Mouse (Mus musculus): ENCODE data around the gene Prss8. TPM values are rescaled to one million over a fixed set of nuclear protein-coding genes. Genes with fewer than 3 reads are reported as not detected.
"Not testable (repeated sequence)": the region's sequence is repeated elsewhere in the genome, so short reads cannot be mapped to it uniquely, and the experiment has no call there.

Gene Prss8
- polyA plus RNA-seq, 1 experiment, result not detected

GRCm38 (mm10) chr7:127896384-127896783 is 33.5 kb downstream of the Prss8 start:
- Histone ChIP-seq H3ac (ENCODE audit: control insufficient read depth, insufficient read length, low read depth) (no peak overlapping the region), H3K4me3 (ENCODE audit: insufficient read depth, poor library complexity, severe bottlenecking) (no peak overlapping the region), H3K79me3 (ENCODE audit: low read depth) (no peaks in the 10 kb centered on the region), H3K79me2 (ENCODE audit: control insufficient read depth, insufficient read depth) (no peaks in the 10 kb centered on the region), H3K36me3 (ENCODE audit: control insufficient read depth, insufficient read depth) (no peaks in the 10 kb centered on the region), H3K27me3 (ENCODE audit: control insufficient read depth, insufficient read depth, insufficient read length) (peaks cover 9% of the 10 kb centered on the region)
- TF ChIP-seq USF1 (IDR thresholded peaks at IDR 0.05; ENCODE audit: low read depth) (no peak), CTCF (IDR thresholded peaks at IDR 0.05; ENCODE audit: control insufficient read depth, insufficient read depth, insufficient read length) (peak; percentile 44)

GRCm38 (mm10) chr7:127895891-127896290 is 34.0 kb downstream of the Prss8 start:
- H3K27me3 ChIP-seq (ENCODE audit: control insufficient read depth, insufficient read depth, insufficient read length); H3K79me2 ChIP-seq (ENCODE audit: control insufficient read depth, insufficient read depth); H3K36me3 ChIP-seq (ENCODE audit: control insufficient read depth, insufficient read depth); H3K4me3 ChIP-seq (ENCODE audit: insufficient read depth, poor library complexity, severe bottlenecking); H3ac ChIP-seq (ENCODE audit: control insufficient read depth, insufficient read length, low read depth); H3K79me3 ChIP-seq (ENCODE audit: low read depth): not testable (repeated sequence)

- Histone ChIP-seq H3K27me3 (ENCODE audit: control insufficient read depth, insufficient read depth, insufficient read length) (peaks cover 9% of the 10 kb centered on the region), H3K79me3 (ENCODE audit: low read depth) (no peaks in the 10 kb centered on the region), H3ac (ENCODE audit: control insufficient read depth, insufficient read length, low read depth) (peak within 1 kb of the TSS; percentile 15), H3K36me3 (ENCODE audit: control insufficient read depth, insufficient read depth) (no peaks in the 10 kb centered on the region), H3K79me2 (ENCODE audit: control insufficient read depth, insufficient read depth) (no peaks in the 10 kb centered on the region), H3K4me3 (ENCODE audit: insufficient read depth, poor library complexity, severe bottlenecking) (peak within 1 kb of the TSS; percentile 31)
- TF ChIP-seq CEBPB (IDR thresholded peaks at IDR 0.05; ENCODE audit: low read depth) (no peak), CTCF (IDR thresholded peaks at IDR 0.05; ENCODE audit: control insufficient read depth, insufficient read depth, insufficient read length) (peak; percentile 23), MAX (IDR thresholded peaks at IDR 0.05) (peak; percentile 71)
These were observed 34.5 kb downstream of the Prss8 start, which contains the start of the genes Gm21974 and Vkorc1 for GRCm38 (mm10) chr7:127895442-127895841. TSS of gene Gm21974 (minus strand) at chr7:127895454. TSS of gene Vkorc1 (minus strand) at chr7:127895617.

- peaks cover 5% of the 10 kb centered on the region for H3K27me3 ChIP-seq (ENCODE audit: control insufficient read depth, insufficient read depth, insufficient read length)
- H3K79me3 ChIP-seq (ENCODE audit: low read depth), result no peaks in the 10 kb centered on the region
- no peaks in the 10 kb centered on the region for H3K36me3 ChIP-seq (ENCODE audit: control insufficient read depth, insufficient read depth)
- TF ChIP-seq USF1 (IDR thresholded peaks at IDR 0.05; ENCODE audit: low read depth), result no peak
- no peak for TF ChIP-seq MAX (IDR thresholded peaks at IDR 0.05)
- TF ChIP-seq CEBPB (IDR thresholded peaks at IDR 0.05; ENCODE audit: low read depth), result no peak
- TF ChIP-seq CTCF (IDR thresholded peaks at IDR 0.05; ENCODE audit: control insufficient read depth, insufficient read depth, insufficient read length), result no peak
- TF ChIP-seq MYOD1 (IDR thresholded peaks at IDR 0.05; ENCODE audit: control insufficient read depth, insufficient read length, low read depth), result no peak
- no peak for TF ChIP-seq MYOG (IDR thresholded peaks at IDR 0.05; ENCODE audit: control insufficient read depth, extremely low read depth, insufficient read length)
- TF ChIP-seq FOSL1 (IDR thresholded peaks at IDR 0.05; ENCODE audit: insufficient read depth, low read length, poor library complexity, severe bottlenecking), result no peak
- H3ac ChIP-seq (ENCODE audit: control insufficient read depth, insufficient read length, low read depth), result no peak overlapping the region
- no peaks in the 10 kb centered on the region for H3K79me2 ChIP-seq (ENCODE audit: control insufficient read depth, insufficient read depth)
- H3K4me3 ChIP-seq (ENCODE audit: insufficient read depth, poor library complexity, severe bottlenecking), result no peak overlapping the region
These were observed 35.4 kb downstream of the Prss8 start for GRCm38 (mm10) chr7:127894480-127894879.

- Histone ChIP-seq H3ac (ENCODE audit: control insufficient read depth, insufficient read length, low read depth) (no peak within 1 kb of the TSS), H3K79me2 (ENCODE audit: control insufficient read depth, insufficient read depth) (peaks cover 11% of the 10 kb centered on the region), H3K27me3 (ENCODE audit: control insufficient read depth, insufficient read depth, insufficient read length) (no peaks in the 10 kb centered on the region), H3K79me3 (ENCODE audit: low read depth) (no peaks in the 10 kb centered on the region), H3K4me3 (ENCODE audit: insufficient read depth, poor library complexity, severe bottlenecking) (no peak within 1 kb of the TSS), H3K36me3 (ENCODE audit: control insufficient read depth, insufficient read depth) (peaks cover 5% of the 10 kb centered on the region)
- TF ChIP-seq CEBPB (IDR thresholded peaks at IDR 0.05; ENCODE audit: low read depth) (no peak), MYOD1 (IDR thresholded peaks at IDR 0.05; ENCODE audit: control insufficient read depth, insufficient read length, low read depth) (no peak), CTCF (IDR thresholded peaks at IDR 0.05; ENCODE audit: control insufficient read depth, insufficient read depth, insufficient read length) (no peak), MYOG (IDR thresholded peaks at IDR 0.05; ENCODE audit: control insufficient read depth, extremely low read depth, insufficient read length) (no peak), FOSL1 (IDR thresholded peaks at IDR 0.05; ENCODE audit: insufficient read depth, low read length, poor library complexity, severe bottlenecking) (no peak), MAX (IDR thresholded peaks at IDR 0.05) (no peak), USF1 (IDR thresholded peaks at IDR 0.05; ENCODE audit: low read depth) (no peak)
These were observed 39.1 kb downstream of the Prss8 start, which contains the start of gene Prss53 for GRCm38 (mm10) chr7:127890798-127891197. TSS of gene Prss53 (minus strand) at chr7:127890970.

GRCm38 (mm10) chr7:127888821-127889220 is 41.1 kb downstream of the Prss8 start:
- Histone ChIP-seq H3K36me3 (ENCODE audit: control insufficient read depth, insufficient read depth) (peaks cover 12% of the 10 kb centered on the region), H3ac (ENCODE audit: control insufficient read depth, insufficient read length, low read depth) (no peak overlapping the region), H3K4me3 (ENCODE audit: insufficient read depth, poor library complexity, severe bottlenecking) (no peak overlapping the region), H3K27me3 (ENCODE audit: control insufficient read depth, insufficient read depth, insufficient read length) (no peaks in the 10 kb centered on the region), H3K79me2 (ENCODE audit: control insufficient read depth, insufficient read depth) (peaks cover 23% of the 10 kb centered on the region), H3K79me3 (ENCODE audit: low read depth) (peaks cover 1% of the 10 kb centered on the region)
- TF ChIP-seq FOSL1 (IDR thresholded peaks at IDR 0.05; ENCODE audit: insufficient read depth, low read length, poor library complexity, severe bottlenecking) (no peak), MYOD1 (IDR thresholded peaks at IDR 0.05; ENCODE audit: control insufficient read depth, insufficient read length, low read depth) (no peak), CTCF (IDR thresholded peaks at IDR 0.05; ENCODE audit: control insufficient read depth, insufficient read depth, insufficient read length) (no peak), MAX (IDR thresholded peaks at IDR 0.05) (no peak), USF1 (IDR thresholded peaks at IDR 0.05; ENCODE audit: low read depth) (no peak), CEBPB (IDR thresholded peaks at IDR 0.05; ENCODE audit: low read depth) (no peak), MYOG (IDR thresholded peaks at IDR 0.05; ENCODE audit: control insufficient read depth, extremely low read depth, insufficient read length) (no peak)
